Mouse (Mus musculus): ENCODE measurements at regions not wholly inside any gene's neighbourhood (a gene's known extent, or its start where the extent isn't known, plus 50 kb on each side); places are given as distances from the start of the nearest gene placed in this dataset.

DNA sequence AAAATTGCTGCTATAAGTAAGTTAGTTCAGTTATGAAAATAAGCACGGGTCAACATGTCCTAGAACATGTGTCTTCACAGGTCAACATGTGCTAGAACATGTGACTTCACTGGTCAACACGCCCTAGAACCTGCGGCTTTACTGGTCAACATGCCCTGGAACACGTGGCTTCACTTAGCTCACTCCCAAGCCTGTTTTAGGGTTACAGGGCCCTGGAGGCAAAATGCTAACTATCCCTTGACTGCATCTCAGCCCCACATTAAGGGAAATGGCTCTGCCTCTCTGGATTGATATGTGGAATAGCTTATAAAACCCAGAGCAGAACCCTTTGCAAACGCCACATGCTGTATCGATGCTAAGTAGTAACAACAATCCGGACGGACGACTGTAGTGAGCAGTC lies 67.8 kb downstream of the Nkx6-1 start:
- WGBS, result 87% methylated on average over 9 of the region's 9 CpGs
- Histone ChIP-seq H3K9ac (ENCODE audit: low read length) (no peak overlapping the region), H3K4me1 (replicated peaks; ENCODE audit: control insufficient read depth, insufficient read depth, low read length) (no peaks in the 10 kb centered on the region), H3K4me2 (ENCODE audit: low read depth, low read length) (no peak overlapping the region), H3K27ac (ENCODE audit: low read length) (no peak overlapping the region), H3K36me3 (ENCODE audit: control insufficient read depth, insufficient read depth, low read length) (no peaks in the 10 kb centered on the region), H3K4me3 (ENCODE audit: low read length) (no peak overlapping the region), H3K9me3 (ENCODE audit: control insufficient read depth, low read length) (no peaks in the 10 kb centered on the region), H3K27me3 (ENCODE audit: control insufficient read depth, insufficient read depth, low read depth, low read length) (no peaks in the 10 kb centered on the region)
- no peak for ATAC-seq (ENCODE audit: low read depth)

DNA sequence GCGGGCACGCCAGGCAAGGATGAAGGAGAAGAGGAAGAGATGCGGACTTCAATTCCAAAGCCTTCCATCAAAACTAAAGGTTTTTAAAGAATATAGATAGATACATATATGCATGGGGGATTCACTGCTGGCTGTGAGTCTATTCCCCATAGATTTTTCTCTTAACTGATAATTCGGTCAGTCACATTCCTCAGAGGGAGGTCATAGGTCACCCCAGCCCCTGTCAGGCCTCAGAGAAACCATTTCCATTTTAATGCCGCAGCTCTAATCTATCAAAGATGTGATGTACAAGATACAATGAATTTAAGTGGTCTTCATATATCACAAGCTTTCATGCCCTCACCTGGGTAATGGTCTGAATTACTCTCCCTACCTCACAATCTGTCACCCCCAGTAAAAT lies 73.6 kb downstream of the Nkx6-1 start:
- 67% methylated on average over 5 of the region's 5 CpGs for WGBS
- no peak overlapping the region for H3K27ac ChIP-seq (ENCODE audit: low read length)
- no peak for ATAC-seq (ENCODE audit: low read depth)
- no peak overlapping the region for H3K4me2 ChIP-seq (ENCODE audit: low read depth, low read length)
- no peaks in the 10 kb centered on the region for H3K27me3 ChIP-seq (ENCODE audit: control insufficient read depth, insufficient read depth, low read depth, low read length)
- no peaks in the 10 kb centered on the region for H3K9me3 ChIP-seq (ENCODE audit: control insufficient read depth, low read length)
- no peaks in the 10 kb centered on the region for H3K4me1 ChIP-seq (replicated peaks; ENCODE audit: control insufficient read depth, insufficient read depth, low read length)
- no peaks in the 10 kb centered on the region for H3K36me3 ChIP-seq (ENCODE audit: control insufficient read depth, insufficient read depth, low read length)
- H3K9ac ChIP-seq (ENCODE audit: low read length), result no peak overlapping the region
- H3K4me3 ChIP-seq (ENCODE audit: low read length), result no peak overlapping the region

DNA sequence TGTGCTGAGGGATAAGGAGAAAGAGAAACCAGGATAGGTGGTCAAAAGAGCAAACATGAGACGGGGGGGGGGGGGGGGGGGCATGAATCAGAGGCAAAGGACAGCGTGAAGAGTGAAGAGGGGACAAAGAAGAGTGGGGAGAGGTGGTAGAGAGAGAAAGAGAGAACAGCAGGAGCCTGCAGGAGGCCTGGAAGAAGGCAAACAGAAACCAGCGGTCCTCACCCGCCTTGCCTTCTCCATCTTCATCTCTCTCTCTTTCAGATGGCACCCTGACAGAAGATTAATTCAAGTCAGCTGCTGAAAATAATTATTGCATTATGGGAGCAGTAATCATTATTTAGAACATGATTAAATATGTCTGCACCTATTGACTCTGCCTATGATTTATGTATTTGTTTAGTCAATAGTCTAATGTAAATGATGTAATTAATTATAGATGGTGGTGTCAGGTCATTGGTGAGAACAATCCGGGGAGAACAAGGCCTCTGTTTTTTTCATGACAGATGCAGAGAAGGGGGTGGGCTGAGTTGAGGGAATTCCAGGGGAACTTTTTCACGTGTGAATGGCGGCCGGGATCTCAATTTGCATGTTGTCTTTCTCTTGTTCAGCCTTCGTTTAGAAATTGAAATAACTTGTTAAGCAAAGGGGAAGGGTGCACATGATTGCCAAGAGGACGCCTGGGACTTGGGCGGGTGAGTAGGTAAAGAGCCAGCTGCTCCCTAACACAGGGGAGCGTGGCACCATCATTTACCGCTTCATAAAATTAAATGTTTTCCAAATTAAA lies 74.3 kb downstream of the Nkx6-1 start:
- H3K4me2 ChIP-seq (ENCODE audit: low read depth, low read length), result no peak overlapping the region
- WGBS, result 57% methylated on average over 12 of the region's 13 CpGs
- H3K4me3 ChIP-seq (ENCODE audit: low read length), result no peak overlapping the region
- H3K36me3 ChIP-seq (ENCODE audit: control insufficient read depth, insufficient read depth, low read length), result no peaks in the 10 kb centered on the region
- H3K27me3 ChIP-seq (ENCODE audit: control insufficient read depth, insufficient read depth, low read depth, low read length), result no peaks in the 10 kb centered on the region
- no peaks in the 10 kb centered on the region for H3K9me3 ChIP-seq (ENCODE audit: control insufficient read depth, low read length)
- no peak overlapping the region for H3K27ac ChIP-seq (ENCODE audit: low read length)
- no peak overlapping the region for H3K9ac ChIP-seq (ENCODE audit: low read length)
- no peaks in the 10 kb centered on the region for H3K4me1 ChIP-seq (replicated peaks; ENCODE audit: control insufficient read depth, insufficient read depth, low read length)
- ATAC-seq (ENCODE audit: low read depth), result no peak

DNA sequence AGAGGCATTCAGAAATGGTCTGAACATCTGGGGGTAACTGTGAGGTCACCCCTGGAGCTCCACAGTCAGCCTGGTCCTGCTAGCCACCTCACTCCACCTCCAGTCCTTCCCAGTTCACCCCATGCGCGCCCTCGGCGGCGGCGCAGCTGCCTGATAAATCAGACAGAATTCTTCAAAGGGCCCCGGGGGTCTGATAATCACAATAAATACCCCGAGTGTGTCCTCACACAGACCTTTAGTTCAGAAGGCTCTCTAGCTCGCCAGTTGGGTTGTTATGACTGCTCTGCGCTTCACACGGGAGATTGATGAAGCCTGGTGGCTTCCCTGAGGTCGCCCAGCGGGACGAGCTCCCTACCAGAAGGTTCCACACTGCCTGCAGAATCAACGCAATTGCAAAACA lies 91.8 kb downstream of the Nkx6-1 start:
- Histone ChIP-seq H3K4me2 (ENCODE audit: low read depth, low read length) (no peak overlapping the region), H3K4me1 (replicated peaks; ENCODE audit: control insufficient read depth, insufficient read depth, low read length) (no peaks in the 10 kb centered on the region), H3K9ac (ENCODE audit: low read length) (no peak overlapping the region), H3K27ac (ENCODE audit: low read length) (no peak overlapping the region), H3K36me3 (ENCODE audit: control insufficient read depth, insufficient read depth, low read length) (no peaks in the 10 kb centered on the region), H3K9me3 (ENCODE audit: control insufficient read depth, low read length) (no peaks in the 10 kb centered on the region), H3K27me3 (ENCODE audit: control insufficient read depth, insufficient read depth, low read depth, low read length) (peaks cover 9% of the 10 kb centered on the region; the same call in 1 of the 2 replicates), H3K4me3 (ENCODE audit: low read length) (no peak overlapping the region)
- 39% methylated on average over 15 of the region's 15 CpGs for WGBS
- ATAC-seq (ENCODE audit: low read depth), result no peak

DNA sequence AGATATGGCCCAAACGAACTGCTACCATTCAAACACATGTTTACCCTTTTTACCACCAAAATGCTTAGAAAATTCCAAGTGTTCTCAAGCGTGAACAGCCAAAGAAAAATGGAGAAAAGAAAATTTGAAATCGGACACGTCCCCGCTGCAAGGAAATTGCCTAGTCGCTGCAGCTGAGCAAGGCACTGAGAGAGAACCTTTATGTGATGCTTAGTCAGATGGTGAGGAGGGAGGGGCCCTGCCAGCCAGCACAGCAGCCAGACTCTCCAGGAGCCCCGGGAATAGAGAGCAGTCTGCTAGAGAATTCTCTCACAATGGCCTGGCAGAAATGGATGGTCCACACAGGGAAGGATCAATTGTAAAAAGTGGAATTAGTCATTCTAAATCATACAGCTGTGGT lies 99.0 kb downstream of the Nkx6-1 start:
- H3K4me1 ChIP-seq (replicated peaks; ENCODE audit: control insufficient read depth, insufficient read depth, low read length), result no peaks in the 10 kb centered on the region
- no peaks in the 10 kb centered on the region for H3K36me3 ChIP-seq (ENCODE audit: control insufficient read depth, insufficient read depth, low read length)
- H3K27ac ChIP-seq (ENCODE audit: low read length), result no peak overlapping the region
- no peak overlapping the region for H3K4me2 ChIP-seq (ENCODE audit: low read depth, low read length)
- 46% methylated on average over 7 of the region's 7 CpGs for WGBS
- H3K27me3 ChIP-seq (ENCODE audit: control insufficient read depth, insufficient read depth, low read depth, low read length), result no peaks in the 10 kb centered on the region; the same call in 1 of the 2 replicates
- no peak for ATAC-seq (ENCODE audit: low read depth)
- no peaks in the 10 kb centered on the region for H3K9me3 ChIP-seq (ENCODE audit: control insufficient read depth, low read length)
- no peak overlapping the region for H3K4me3 ChIP-seq (ENCODE audit: low read length)
- no peak overlapping the region for H3K9ac ChIP-seq (ENCODE audit: low read length)

DNA sequence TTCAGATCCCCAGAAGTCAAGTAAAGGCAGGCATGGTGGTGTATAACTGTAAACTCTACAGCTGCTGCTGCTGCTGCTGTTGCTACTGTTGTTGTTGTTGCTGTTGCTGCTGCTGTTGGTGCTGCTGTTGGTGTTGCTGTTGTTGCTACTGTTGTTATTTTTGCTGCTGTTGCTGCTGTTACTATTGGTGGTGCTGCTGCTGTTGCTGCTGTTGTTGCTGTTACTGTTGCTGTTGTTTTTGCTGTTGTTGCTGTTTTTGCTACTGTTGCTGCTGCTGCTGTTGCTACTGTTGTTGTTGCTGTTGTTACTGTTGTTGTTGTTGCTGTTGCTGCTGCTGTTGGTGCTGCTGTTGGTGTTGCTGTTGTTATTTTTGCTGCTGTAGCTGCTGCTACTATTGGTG lies 104.4 kb downstream of the Nkx6-1 start:
- no peaks in the 10 kb centered on the region for H3K27me3 ChIP-seq (ENCODE audit: control insufficient read depth, insufficient read depth, low read depth, low read length)
- no peak overlapping the region for H3K9ac ChIP-seq (ENCODE audit: low read length)
- H3K9me3 ChIP-seq (ENCODE audit: control insufficient read depth, low read length), result no peaks in the 10 kb centered on the region
- H3K27ac ChIP-seq (ENCODE audit: low read length), result no peak overlapping the region
- H3K36me3 ChIP-seq (ENCODE audit: control insufficient read depth, insufficient read depth, low read length), result no peaks in the 10 kb centered on the region
- H3K4me1 ChIP-seq (replicated peaks; ENCODE audit: control insufficient read depth, insufficient read depth, low read length), result no peaks in the 10 kb centered on the region
- H3K4me3 ChIP-seq (ENCODE audit: low read length), result no peak overlapping the region
- ATAC-seq (ENCODE audit: low read depth), result no peak
- no peak overlapping the region for H3K4me2 ChIP-seq (ENCODE audit: low read depth, low read length)

DNA sequence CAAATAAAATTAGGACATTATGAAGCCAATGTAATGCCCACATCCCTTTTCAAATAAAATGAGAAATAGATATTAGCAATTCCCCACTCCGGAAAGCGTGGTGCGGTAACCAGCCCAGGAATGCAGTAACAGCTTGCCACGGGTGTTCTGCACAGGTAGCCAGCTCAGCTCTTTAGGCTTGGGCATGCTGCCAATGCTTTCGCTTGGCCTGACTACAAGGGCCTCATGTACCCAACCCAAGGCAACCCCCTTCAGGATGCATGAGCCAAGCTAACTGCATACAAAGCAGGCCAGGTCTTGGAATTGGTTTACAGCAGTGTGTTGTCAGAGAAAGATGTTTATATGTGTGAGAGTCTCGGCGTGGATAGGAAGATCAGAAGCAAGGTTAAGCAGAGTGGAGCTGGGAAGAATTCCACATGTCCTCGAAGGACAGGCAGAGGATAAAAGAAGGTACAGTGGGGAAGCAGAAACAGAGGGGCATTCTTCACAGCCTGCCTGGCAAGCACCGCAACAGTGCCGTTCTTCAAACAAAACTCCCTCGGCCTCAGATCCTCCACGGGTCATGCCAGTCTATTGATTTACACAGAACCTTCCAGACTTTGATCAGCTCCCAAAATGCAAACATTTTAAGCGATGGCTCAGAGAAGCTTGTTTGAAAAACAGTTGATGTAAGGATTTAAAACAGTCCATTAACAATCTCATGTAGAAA lies 106.4 kb downstream of the Nkx6-1 start:
- 36% methylated on average over 13 of the region's 13 CpGs for WGBS
- Histone ChIP-seq H3K4me3 (ENCODE audit: low read length) (no peak overlapping the region), H3K4me1 (replicated peaks; ENCODE audit: control insufficient read depth, insufficient read depth, low read length) (no peaks in the 10 kb centered on the region), H3K4me2 (ENCODE audit: low read depth, low read length) (no peak overlapping the region), H3K27ac (ENCODE audit: low read length) (peak overlapping the region; percentile 43; the same call in 1 of the 2 replicates), H3K27me3 (ENCODE audit: control insufficient read depth, insufficient read depth, low read depth, low read length) (no peaks in the 10 kb centered on the region), H3K9ac (ENCODE audit: low read length) (no peak overlapping the region), H3K9me3 (ENCODE audit: control insufficient read depth, low read length) (no peaks in the 10 kb centered on the region), H3K36me3 (ENCODE audit: control insufficient read depth, insufficient read depth, low read length) (no peaks in the 10 kb centered on the region)
- ATAC-seq (ENCODE audit: low read depth), result peak; percentile 90

DNA sequence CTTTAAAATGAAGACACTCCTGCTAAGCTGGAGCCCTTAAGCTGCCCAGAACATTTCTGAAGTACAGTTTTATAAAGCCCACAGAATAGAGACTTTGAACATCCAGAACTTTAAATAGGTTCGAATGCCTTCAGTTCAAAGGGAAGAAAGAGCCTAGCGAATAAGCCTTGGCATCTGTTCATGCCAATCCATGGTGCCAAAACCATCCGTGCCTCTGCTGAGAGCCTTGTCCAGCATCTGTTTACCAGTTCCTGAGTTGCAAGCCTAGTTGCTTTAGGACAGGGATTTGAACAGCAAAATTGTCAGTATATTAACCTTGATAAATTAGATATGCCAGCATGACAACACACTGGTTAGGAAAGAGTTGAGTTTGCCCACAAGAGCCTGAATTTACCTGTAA lies 107.6 kb downstream of the Nkx6-1 start:
- ATAC-seq (ENCODE audit: low read depth), result no peak
- no peak overlapping the region for H3K4me3 ChIP-seq (ENCODE audit: low read length)
- H3K9ac ChIP-seq (ENCODE audit: low read length), result no peak overlapping the region
- no peak overlapping the region for H3K27ac ChIP-seq (ENCODE audit: low read length)
- H3K27me3 ChIP-seq (ENCODE audit: control insufficient read depth, insufficient read depth, low read depth, low read length), result no peaks in the 10 kb centered on the region
- H3K4me1 ChIP-seq (replicated peaks; ENCODE audit: control insufficient read depth, insufficient read depth, low read length), result no peaks in the 10 kb centered on the region
- H3K36me3 ChIP-seq (ENCODE audit: control insufficient read depth, insufficient read depth, low read length), result no peaks in the 10 kb centered on the region
- no peak overlapping the region for H3K4me2 ChIP-seq (ENCODE audit: low read depth, low read length)
- 77% methylated on average over 3 of the region's 3 CpGs for WGBS
- H3K9me3 ChIP-seq (ENCODE audit: control insufficient read depth, low read length), result no peaks in the 10 kb centered on the region

DNA sequence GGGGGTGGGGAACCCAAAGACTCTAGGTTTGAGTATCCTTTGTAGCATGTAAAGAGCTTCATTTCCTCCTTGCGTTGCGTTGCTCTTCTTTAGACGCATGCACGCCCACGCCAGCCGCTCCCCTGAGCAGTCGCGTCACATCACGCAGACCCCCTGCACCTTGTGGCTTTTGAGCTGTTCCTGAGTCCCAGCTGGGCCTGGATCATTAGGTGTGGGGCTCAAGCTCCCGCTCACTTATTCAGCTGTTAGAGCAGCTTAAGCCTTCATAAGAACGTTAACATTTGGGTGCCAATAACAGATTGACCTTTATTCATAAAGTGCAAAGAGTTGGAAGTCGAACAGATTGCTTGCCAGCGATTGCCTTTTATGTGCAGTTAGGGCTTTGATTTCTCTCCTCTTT lies 121.5 kb downstream of the Nkx6-1 start:
- Histone ChIP-seq H3K27ac (ENCODE audit: low read length) (no peak overlapping the region), H3K9ac (ENCODE audit: low read length) (no peak overlapping the region), H3K36me3 (ENCODE audit: control insufficient read depth, insufficient read depth, low read length) (no peaks in the 10 kb centered on the region), H3K27me3 (ENCODE audit: control insufficient read depth, insufficient read depth, low read depth, low read length) (peaks cover 15% of the 10 kb centered on the region), H3K4me3 (ENCODE audit: low read length) (no peak overlapping the region), H3K9me3 (ENCODE audit: control insufficient read depth, low read length) (no peaks in the 10 kb centered on the region), H3K4me1 (replicated peaks; ENCODE audit: control insufficient read depth, insufficient read depth, low read length) (no peaks in the 10 kb centered on the region), H3K4me2 (ENCODE audit: low read depth, low read length) (no peak overlapping the region)
- 42% methylated on average over 13 of the region's 13 CpGs for WGBS
- no peak for ATAC-seq (ENCODE audit: low read depth)
